Mouse (Mus musculus) lung, embryonic 14.5 days (tissue): ENCODE measurements around the gene Nrip2. TPM values are rescaled to one million over a fixed set of nuclear protein-coding genes. Genes with fewer than 3 reads are reported as not detected.

ENCODE experiments used
- ATAC-seq: fragments of 200-750 bp; cut with Nextera tagmentation; 2 replicates; pipeline ENCODE4 v1.8.0; 2017; ENCODE audit warnings: mild to moderate bottlenecking, moderate TSS enrichment, moderate library complexity; ENCODE audit not compliant: insufficient read depth
- DNase-seq: peaks from one replicate; pipeline ENCODE4 v3.0.0-alpha.2; 2015
- H3K27ac ChIP-seq: fragments of 300-500 bp; sonication (generic); 2 replicates; pipeline ENCODE4 v1.5.1; 2014; ENCODE audit warnings: low read depth, mild to moderate bottlenecking, moderate library complexity
- H3K27me3 ChIP-seq: fragments of 300-500 bp; sonication (generic); 2 replicates; pipeline ENCODE4 v1.6.1; 2014; ENCODE audit warnings: low read length, control low read depth; ENCODE audit not compliant: insufficient read depth
- H3K36me3 ChIP-seq: fragments of 300-500 bp; sonication (generic); 2 replicates; pipeline ENCODE4 v1.6.1; 2014; ENCODE audit warnings: control low read depth; ENCODE audit not compliant: insufficient read depth
- H3K4me1 ChIP-seq: fragments of 300-500 bp; sonication (generic); 2 replicates; pipeline ENCODE4 v1.6.1; 2014; ENCODE audit warnings: antibody characterized with exemption, control low read depth; ENCODE audit not compliant: insufficient read depth
- H3K4me2 ChIP-seq: fragments of 300-500 bp; sonication (generic); 2 replicates; pipeline ENCODE4 v1.6.1; 2014; ENCODE audit warnings: mild to moderate bottlenecking
- H3K4me3 ChIP-seq: fragments of 300-500 bp; sonication (generic); 2 replicates; pipeline ENCODE4 v1.5.1; 2014; ENCODE audit warnings: low read depth, low read length
- H3K9ac ChIP-seq: fragments of 300-500 bp; sonication (generic); 2 replicates; pipeline ENCODE4 v1.6.1; 2014
- H3K9me3 ChIP-seq: fragments of 300-500 bp; sonication (generic); 2 replicates; pipeline ENCODE4 v1.6.1; 2016; ENCODE audit warnings: low read depth, low read length, control low read depth
- CTCF ChIP-seq: IDR thresholded peaks from 2 replicates; pipeline ENCODE4 v1.5.1; 2016; ENCODE audit warnings: antibody characterized with exemption, low read depth
- WGBS: fragments of 180-500 bp; shearing (Covaris S2); extraction: QIAGEN DNeasy Blood & Tissue Kit; methylation state at CpG from one replicate; pipeline ENCODE4 v1.1.7; 2014; 5-methylcytosine and 5-hydroxymethylcytosine counted together
- polyA plus RNA-seq: library from polyadenylated mRNA; unstranded; fragments of >200 nt; fragmentation: Nextera tagmentation; extraction: Ambion mirVana; gene quantifications from 2 replicates; pipeline ENCODE4 v1.2.1, GENCODE M21; 2014

Nrip2 gene
- polyA plus RNA-seq, 1 experiment from 2014 or later: 4.3 TPM

DNA sequence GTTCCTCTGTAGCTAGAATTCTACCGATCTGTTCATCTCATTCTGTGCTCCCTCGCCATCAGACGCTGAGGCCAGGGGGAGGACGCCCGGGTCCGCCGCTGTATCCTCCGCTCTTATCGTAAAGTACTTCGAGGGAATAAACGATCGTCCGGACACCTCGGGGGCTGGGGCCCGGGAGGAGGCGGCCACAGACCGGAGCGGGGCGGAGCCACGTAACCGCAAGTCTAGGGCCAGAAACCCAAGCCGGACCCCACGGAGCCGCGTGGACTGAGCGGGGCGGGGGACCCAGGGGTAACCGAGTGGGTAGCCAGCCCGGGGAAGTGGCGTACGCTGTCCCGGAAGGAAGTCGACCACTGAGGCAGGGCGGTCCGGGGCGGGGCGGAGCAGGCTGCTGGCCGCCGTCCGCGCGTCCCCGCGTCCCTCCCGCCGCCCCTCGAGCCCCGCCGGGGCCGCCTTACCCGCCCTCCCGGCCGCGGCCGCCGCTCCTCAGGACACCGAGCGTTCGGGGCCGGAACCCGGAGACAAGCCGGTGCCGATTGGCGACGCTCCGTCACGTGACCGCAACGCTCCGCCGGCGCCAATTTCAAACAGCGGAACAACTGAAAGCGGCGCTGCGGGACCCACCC, 36.6 kb upstream of the Nrip2 start, which contains the start of the genes Rhno1 and Foxm1:
Gene Rhno1 (minus strand): TSS at position 531 of the 626 bp plus-strand sequence.
Gene Foxm1 (plus strand): TSS at position 587 of the 626 bp plus-strand sequence.
- H3K4me1 ChIP-seq: peaks cover 20% of the 10 kb centered on the region
- H3K4me3 ChIP-seq: peak within 1 kb of the TSS; percentile 88
- no peaks in the 10 kb centered on the region for H3K9me3 ChIP-seq
- peak within 1 kb of the TSS; percentile 83 for H3K4me2 ChIP-seq
- under 1% methylated on average over 55 of the region's 76 CpGs for WGBS
- DNase-seq: peak; percentile 94
- peak within 1 kb of the TSS; percentile 90 for H3K9ac ChIP-seq
- no peak for TF ChIP-seq CTCF
- ATAC-seq: peak; percentile 91
- H3K27ac ChIP-seq: peak within 1 kb of the TSS; percentile 96
- H3K27me3 ChIP-seq: no peaks in the 10 kb centered on the region
- H3K36me3 ChIP-seq: peaks cover 46% of the 10 kb centered on the region

DNA sequence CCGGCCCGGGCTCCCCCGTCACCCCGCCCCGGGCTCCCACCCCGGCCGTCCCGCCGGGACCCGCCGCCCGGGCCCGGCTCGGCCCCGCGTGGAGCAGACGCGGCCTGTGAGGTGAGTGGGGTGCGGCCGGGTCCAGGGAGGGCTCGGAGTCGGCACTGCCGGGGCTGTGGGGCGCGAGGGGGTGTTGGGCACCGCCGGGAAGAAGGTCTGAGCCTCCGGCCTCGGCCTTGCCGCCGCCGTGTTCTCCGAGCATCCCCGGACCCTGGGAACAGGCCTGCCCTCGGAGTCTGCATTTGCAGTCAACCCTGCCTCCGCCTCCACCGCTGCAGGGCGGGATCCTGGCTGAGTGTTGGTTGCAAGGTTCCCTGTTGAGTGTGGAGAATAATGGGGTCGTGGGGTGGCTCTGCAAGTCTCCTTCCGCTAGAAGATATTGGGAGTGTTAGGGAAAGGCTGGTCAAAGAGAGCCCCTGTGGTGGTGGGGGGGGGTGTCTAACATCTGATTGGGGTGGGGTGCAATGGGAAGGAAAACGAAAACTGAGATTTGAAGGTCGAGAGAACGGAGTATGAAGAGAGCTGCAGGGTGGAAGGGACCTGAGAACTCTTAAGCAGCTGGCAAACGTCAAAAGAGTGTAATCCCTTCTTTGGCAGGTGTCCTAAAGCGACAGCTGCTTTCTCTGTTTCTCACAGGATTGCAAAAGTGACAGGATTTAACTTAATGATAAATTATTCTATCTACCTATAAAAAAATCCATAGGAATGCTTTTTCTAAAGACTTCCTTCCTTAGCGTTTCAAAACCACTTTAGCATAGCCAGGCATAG, 35.9 kb upstream of the Nrip2 start:
- no peak for TF ChIP-seq CTCF
- peaks cover 20% of the 10 kb centered on the region for H3K4me1 ChIP-seq
- peak overlapping the region; percentile 96 for H3K27ac ChIP-seq
- H3K4me3 ChIP-seq: peak overlapping the region; percentile 88
- H3K27me3 ChIP-seq: no peaks in the 10 kb centered on the region
- peak; percentile 21 for ATAC-seq
- peak overlapping the region; percentile 83 for H3K4me2 ChIP-seq
- H3K9ac ChIP-seq: peak overlapping the region; percentile 90
- H3K36me3 ChIP-seq: peaks cover 48% of the 10 kb centered on the region
- peak; percentile 72 for DNase-seq
- H3K9me3 ChIP-seq: no peaks in the 10 kb centered on the region
- under 1% methylated on average over 43 of the region's 46 CpGs for WGBS

DNA sequence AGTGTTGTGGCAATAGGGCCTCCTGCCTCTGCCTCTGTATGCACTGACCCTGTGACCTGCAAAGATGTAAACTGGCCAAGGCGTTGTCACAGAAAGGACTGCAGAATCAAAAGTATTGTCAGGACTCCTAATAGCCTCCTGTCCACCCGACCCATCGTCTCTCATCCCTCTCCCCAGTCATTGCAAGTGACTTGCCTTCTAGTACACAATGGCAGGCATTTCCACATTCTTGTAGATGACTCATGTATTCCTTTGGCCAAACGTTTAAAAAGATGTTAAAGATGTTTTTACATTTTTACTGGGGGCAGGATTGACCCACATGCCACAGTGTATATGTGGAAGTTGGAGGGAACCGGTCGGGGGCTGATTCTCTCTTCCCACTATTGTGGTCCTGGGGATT, 34.4 kb upstream of the Nrip2 start:
- Histone ChIP-seq H3K27ac (no peak overlapping the region), H3K9me3 (no peaks in the 10 kb centered on the region), H3K27me3 (no peaks in the 10 kb centered on the region), H3K4me3 (0 out of 2 replicates have a peak overlapping the region, but pooled peaks have one; percentile 9), H3K9ac (no peak overlapping the region), H3K4me1 (peaks cover 20% of the 10 kb centered on the region), H3K4me2 (peak overlapping the region; percentile 83; the same call in 1 of the 2 replicates), H3K36me3 (peaks cover 53% of the 10 kb centered on the region)
- DNase-seq (no peak), ATAC-seq (no peak)
- 59% methylated on average over 6 of the region's 6 CpGs for WGBS
- TF ChIP-seq CTCF: no peak

DNA sequence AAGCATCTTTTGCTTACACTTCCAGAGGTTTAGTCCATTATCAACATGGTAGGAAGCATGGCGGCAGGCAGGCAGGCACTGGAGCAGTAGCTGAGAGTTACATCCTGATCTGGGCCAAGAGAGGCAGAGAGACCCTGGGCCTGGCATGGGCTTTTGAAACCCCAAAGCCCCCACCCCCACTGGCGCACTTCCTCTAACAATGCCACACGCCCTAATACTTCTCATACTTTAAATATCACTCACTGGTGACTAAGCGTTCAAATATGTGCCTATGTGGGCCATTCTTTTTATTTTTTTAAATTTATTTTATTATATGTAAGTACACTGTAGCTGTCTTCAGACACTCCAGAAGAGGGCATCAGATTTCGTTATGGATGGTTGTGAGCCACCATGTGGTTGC, 32.6 kb upstream of the Nrip2 start:
- H3K27me3 ChIP-seq: no peaks in the 10 kb centered on the region
- H3K9me3 ChIP-seq: no peaks in the 10 kb centered on the region
- ATAC-seq (no peak), DNase-seq (no peak)
- peaks cover 67% of the 10 kb centered on the region for H3K36me3 ChIP-seq
- 90% methylated on average over 5 of the region's 5 CpGs for WGBS
- H3K9ac ChIP-seq: no peak overlapping the region
- H3K4me1 ChIP-seq: peaks cover 16% of the 10 kb centered on the region
- H3K4me2 ChIP-seq: no peak overlapping the region
- no peak overlapping the region for H3K4me3 ChIP-seq
- no peak for TF ChIP-seq CTCF
- no peak overlapping the region for H3K27ac ChIP-seq

DNA sequence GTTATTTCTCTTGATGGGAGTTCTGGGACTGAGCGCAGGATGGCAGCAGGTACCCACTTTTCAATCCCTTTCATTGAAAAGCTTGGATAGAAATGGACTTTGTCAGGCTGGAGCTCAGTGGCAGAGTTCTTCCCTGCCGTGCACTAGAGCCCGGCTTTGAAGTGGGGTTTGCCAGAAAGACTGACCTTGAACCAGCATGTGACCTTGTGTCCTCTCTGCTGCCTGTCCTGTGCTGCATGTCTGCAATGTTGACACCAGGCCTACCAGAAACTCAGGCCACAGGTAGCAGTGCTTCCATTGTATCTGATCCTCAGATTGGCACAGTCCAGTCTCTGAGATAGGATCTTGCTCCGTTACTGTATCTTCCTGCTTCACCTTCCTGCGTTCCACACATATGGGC, 29.1 kb upstream of the Nrip2 start:
- Histone ChIP-seq H3K27ac (no peak overlapping the region), H3K4me1 (peaks cover 2% of the 10 kb centered on the region; the same call in 1 of the 2 replicates), H3K36me3 (peaks cover 98% of the 10 kb centered on the region), H3K4me2 (no peak overlapping the region), H3K4me3 (no peak overlapping the region), H3K9me3 (no peaks in the 10 kb centered on the region), H3K9ac (no peak overlapping the region), H3K27me3 (no peaks in the 10 kb centered on the region)
- DNase-seq (no peak), ATAC-seq (no peak)
- TF ChIP-seq CTCF: no peak
- 93% methylated on average over 5 of the region's 5 CpGs for WGBS

DNA sequence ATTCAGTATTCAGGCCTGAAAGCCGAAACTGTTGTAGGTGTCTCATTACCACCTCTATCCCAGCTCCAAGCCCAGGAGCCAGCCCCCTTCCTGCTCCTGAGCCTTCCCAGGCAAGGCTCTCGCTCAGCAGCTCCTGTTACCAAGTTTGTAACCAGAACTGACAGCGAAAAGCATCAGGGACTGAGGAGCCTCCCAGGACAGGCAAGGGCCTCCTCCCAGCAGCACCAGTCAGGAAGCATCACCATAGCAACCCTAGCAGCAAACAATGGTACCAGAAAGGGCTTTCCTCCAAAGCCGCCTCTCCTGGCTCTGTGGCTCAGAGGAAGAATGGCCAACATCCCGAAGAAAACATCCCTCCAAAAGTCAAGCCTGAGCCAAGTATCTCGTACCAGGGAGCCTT, 23.9 kb upstream of the Nrip2 start, which contains the start of the genes Tex52 and Gm44596:
Gene Tex52 (plus strand): TSS at position 265 of the 400 bp plus-strand sequence.
Gene Gm44596 (plus strand): TSS at position 312 of the 400 bp plus-strand sequence.
- TF ChIP-seq CTCF: no peak
- H3K27me3 ChIP-seq: no peaks in the 10 kb centered on the region
- peaks cover 67% of the 10 kb centered on the region for H3K36me3 ChIP-seq
- ATAC-seq (peak; percentile 48; the same call in 1 of the 2 replicates), DNase-seq (peak; percentile 33)
- no peak within 1 kb of the TSS for H3K27ac ChIP-seq
- H3K9me3 ChIP-seq: no peaks in the 10 kb centered on the region
- H3K4me1 ChIP-seq: no peaks in the 10 kb centered on the region
- no peak within 1 kb of the TSS for H3K4me2 ChIP-seq
- no peak within 1 kb of the TSS for H3K4me3 ChIP-seq
- no peak within 1 kb of the TSS for H3K9ac ChIP-seq
- 44% methylated on average over 5 of the region's 6 CpGs for WGBS
